ENCODE assay signal across 23 mouse cellular contexts in genomic region chr16:10738866-10739265, GRCm38 (mm10). TPM values are rescaled to one million over a fixed set of nuclear protein-coding genes. Genes with fewer than 3 reads are reported as not detected.
DNase-seq lines count a peak whose midpoint lies in the region; ATAC-seq and TF ChIP-seq lines count a peak whose summit lies in the region.
"Had no signal": no experiment of that assay in that cellular context is flagged by ENCODE, and none has a peak within 500 bp of the region (broad histone marks: within the 10 kb centered on the region; RNA-seq: fewer than 3 reads in every experiment).

No protein-coding gene starts in this region.

- no peak overlapping the region for H3K4me3 ChIP-seq in gastrocnemius, adult 2 months
- no peak overlapping the region for H3K4me3 ChIP-seq in kidney, adult 2 months (ENCODE audit: insufficient read depth, low read depth, low read length)
- peak overlapping the region; percentile 16 for H3K4me3 ChIP-seq in megakaryocyte, embryonic 14.5 days (replicated peaks)
- H3K4me3 ChIP-seq: erythroblast, embryonic 14.5 days; hindbrain, embryonic 10.5 days; limb, embryonic 12.5 days; midbrain, embryonic 13.5 days had no signal

- H3K27ac ChIP-seq in gastrocnemius, adult 2 months, result peak overlapping the region; percentile 81
- H3K27ac ChIP-seq in kidney, adult 2 months (ENCODE audit: insufficient read depth, low read depth, low read length), result peak overlapping the region; percentile 46; the same call in 1 of the 2 replicates
- H3K27ac ChIP-seq: midbrain, embryonic 13.5 days had no signal

- 84% methylated on average over 3 of the region's 3 CpGs for WGBS in kidney, adult 2 months

- H3K36me3 ChIP-seq in kidney, adult 2 months (ENCODE audit: control insufficient read depth, insufficient read depth, low read length), result no peaks in the 10 kb centered on the region
- H3K36me3 ChIP-seq in megakaryocyte, embryonic 14.5 days (replicated peaks; ENCODE audit: low read length), result peaks cover 77% of the 10 kb centered on the region
- H3K36me3 ChIP-seq: hindbrain, embryonic 10.5 days; limb, embryonic 12.5 days; midbrain, embryonic 13.5 days had no signal

- intact Hi-C loops in gastrocnemius, adult 2 months (cut with DNase I), result loop anchor here (5.0 kb wide), 1 partner anchor 47 kb away; no protein-coding TSS in a partner anchor
- intact Hi-C loops in left cerebral cortex, postnatal 25 days (cut with DNase I), result no loop called here

- TF ChIP-seq CTCF in gastrocnemius, adult 2 months (IDR thresholded peaks at IDR 0.05), result no peak
- TF ChIP-seq CTCF in kidney, adult 2 months (conservative IDR thresholded peaks at IDR 0.05; ENCODE audit: insufficient read depth, insufficient read length, low read depth, low read length), result no peak

- H3K4me1 ChIP-seq in kidney, adult 2 months (ENCODE audit: control insufficient read depth, insufficient read depth, low read length), result peaks cover 18% of the 10 kb centered on the region
- H3K4me1 ChIP-seq in megakaryocyte, embryonic 14.5 days, result peaks cover 96% of the 10 kb centered on the region

- DNase-seq in gastrocnemius, adult 2 months, result peak; percentile 72
- DNase-seq in gastrocnemius, postnatal 10 days, result no peak
- DNase-seq in kidney, adult 2 months, result no peak
- no peak for DNase-seq in kidney, postnatal 4 days
- no peak for DNase-seq in left cerebral cortex, adult 9 months (ENCODE audit: low spot score in 2 of 2)
- no peak for DNase-seq in left cerebral cortex, postnatal 25 days (ENCODE audit: low spot score in 2 of 2)
- DNase-seq: adrenal gland, postnatal 36 days; cerebellum, postnatal 10 days; embryo, embryonic 11 days; forebrain, postnatal 0 days; layer of hippocampus, postnatal 36 days; lung, postnatal 36 days; thymus, postnatal 36 days had no signal

- H3K9me3 ChIP-seq in megakaryocyte, embryonic 14.5 days, result no peaks in the 10 kb centered on the region
- H3K9me3 ChIP-seq: hindbrain, embryonic 10.5 days; limb, embryonic 12.5 days; midbrain, embryonic 13.5 days had no signal

- TF ChIP-seq POLR2A in kidney, adult 2 months (IDR thresholded peaks at IDR 0.05; ENCODE audit: low read depth, low read length), result no peak

- ATAC-seq in megakaryocyte, adult 5-6 weeks (ENCODE audit: poor library complexity, severe bottlenecking), result no peak
- ATAC-seq: activated CD4-positive, CD25-positive, alpha-beta regulatory T cell, adult 4 months; forebrain, postnatal 0 days; midbrain, embryonic 13.5 days had no signal

- no peaks in the 10 kb centered on the region for H3K27me3 ChIP-seq in kidney, adult 2 months (replicated peaks; ENCODE audit: control insufficient read depth, insufficient read depth, low read length)
- H3K27me3 ChIP-seq in megakaryocyte, embryonic 14.5 days (replicated peaks), result peaks cover under 1% of the 10 kb centered on the region
- H3K27me3 ChIP-seq: limb, embryonic 12.5 days; midbrain, embryonic 13.5 days had no signal

RNA-seq across cellular contexts. Expression of gene Socs1, which starts 46.5 kb away (rescaled TPM):
- total RNA-seq in gastrocnemius, adult 2 months (2021), result under 1 TPM; 0.33 to 0.61 TPM
- 1 to 10 TPM; 1.1 to 2.2 TPM for total RNA-seq in gastrocnemius, postnatal 10 days (2021)
- 1.8 and 2.7 TPM in 2 replicates for polyA plus RNA-seq in kidney, adult 2 months (2012; rRNA removed)
- polyA plus RNA-seq in megakaryocyte, embryonic 14.5 days (2012; ENCODE audit: insufficient read depth, low replicate concordance), result 13.2 and 35.3 TPM in 2 replicates
- total RNA-seq in megakaryocyte, adult 5-6 weeks (2015), result 0.54 and 0.59 TPM in 2 replicates
- 0.73 and 1.7 TPM in 2 replicates for total RNA-seq in megakaryocyte, adult 5-6 weeks (2017)
- total RNA-seq in left cerebral cortex, postnatal 25 days (2021), result under 1 TPM; 0.80 to 0.82 TPM

RNA-seq across cellular contexts. Expression of gene Tnp2, which starts 49.6 kb away (rescaled TPM):
- total RNA-seq in gastrocnemius, adult 2 months (2021), result not detected
- total RNA-seq in gastrocnemius, postnatal 10 days (2021), result not detected
- 3.7 and 8.9 TPM in 2 replicates for polyA plus RNA-seq in kidney, adult 2 months (2012; rRNA removed)
- polyA plus RNA-seq in megakaryocyte, embryonic 14.5 days (2012; ENCODE audit: insufficient read depth, low replicate concordance), result not detected in 2 replicates
- not detected in 2 replicates for total RNA-seq in megakaryocyte, adult 5-6 weeks (2015)
- total RNA-seq in megakaryocyte, adult 5-6 weeks (2017), result not detected in 2 replicates
- not detected for total RNA-seq in left cerebral cortex, postnatal 25 days (2021)
- total RNA-seq: adrenal gland, postnatal 36 days; forebrain, postnatal 0 days; layer of hippocampus, postnatal 36 days had no signal
- polyA plus RNA-seq: erythroblast, embryonic 14.5 days; forebrain, postnatal 0 days; hindbrain, embryonic 10.5 days; intestine, embryonic 14.5 days; limb, embryonic 12.5 days; midbrain, embryonic 13.5 days had no signal

RNA-seq across cellular contexts. Expression of gene Prm3, which starts 51.8 kb away (rescaled TPM):
- total RNA-seq in gastrocnemius, adult 2 months (2021), result not detected
- total RNA-seq in gastrocnemius, postnatal 10 days (2021), result not detected
- not detected in 2 replicates for polyA plus RNA-seq in kidney, adult 2 months (2012; rRNA removed)
- polyA plus RNA-seq in megakaryocyte, embryonic 14.5 days (2012; ENCODE audit: insufficient read depth, low replicate concordance), result not detected in 2 replicates
- total RNA-seq in megakaryocyte, adult 5-6 weeks (2015), result not detected in 2 replicates
- total RNA-seq in megakaryocyte, adult 5-6 weeks (2017), result not detected in 2 replicates
- not detected for total RNA-seq in left cerebral cortex, postnatal 25 days (2021)
- total RNA-seq: adrenal gland, postnatal 36 days; forebrain, postnatal 0 days; layer of hippocampus, postnatal 36 days had no signal
- polyA plus RNA-seq: activated CD4-positive, CD25-positive, alpha-beta regulatory T cell, adult 4 months; erythroblast, embryonic 14.5 days; forebrain, postnatal 0 days; hindbrain, embryonic 10.5 days; intestine, embryonic 14.5 days; large intestine, adult 2 months; limb, embryonic 12.5 days; midbrain, embryonic 13.5 days; spleen, adult 2 months had no signal

RNA-seq across cellular contexts. Expression of gene Prm2, which starts 57.1 kb away (rescaled TPM):
- total RNA-seq in gastrocnemius, adult 2 months (2021), result not detected
- total RNA-seq in gastrocnemius, postnatal 10 days (2021), result not detected
- polyA plus RNA-seq in kidney, adult 2 months (2012; rRNA removed), result 1.8 and 5.4 TPM in 2 replicates
- polyA plus RNA-seq in megakaryocyte, embryonic 14.5 days (2012; ENCODE audit: insufficient read depth, low replicate concordance), result not detected in 2 replicates
- not detected in 2 replicates for total RNA-seq in megakaryocyte, adult 5-6 weeks (2015)
- total RNA-seq in megakaryocyte, adult 5-6 weeks (2017), result not detected in 2 replicates
- not detected for total RNA-seq in left cerebral cortex, postnatal 25 days (2021)
- total RNA-seq: adrenal gland, postnatal 36 days; forebrain, postnatal 0 days; layer of hippocampus, postnatal 36 days had no signal
- polyA plus RNA-seq: activated CD4-positive, CD25-positive, alpha-beta regulatory T cell, adult 4 months; erythroblast, embryonic 14.5 days; forebrain, postnatal 0 days; hindbrain, embryonic 10.5 days; intestine, embryonic 14.5 days; limb, embryonic 12.5 days; midbrain, embryonic 13.5 days; spleen, adult 2 months had no signal
